Mouse (Mus musculus): ENCODE measurements around the gene Exoc2.

The Exoc2 gene

GRCm38 (mm10) chr13:30776021-30776420 lies 197.9 kb downstream of the Exoc2 start:
- Histone ChIP-seq H3K27me3 (ENCODE audit: control insufficient read depth, insufficient read depth, low read length, poor library complexity, severe bottlenecking) (no peaks in the 10 kb centered on the region), H3K36me3 (ENCODE audit: control insufficient read depth, insufficient read depth, low read length, poor library complexity, severe bottlenecking) (no peaks in the 10 kb centered on the region)
- DNase-seq (ENCODE audit: low read depth, low spot score) = no peak

GRCm38 (mm10) chr13:30767477-30768127 lies 206.3 kb downstream of the Exoc2 start:
- H3K27me3 ChIP-seq (ENCODE audit: control insufficient read depth, insufficient read depth, low read length, poor library complexity, severe bottlenecking) = no peaks in the 10 kb centered on the region
- no peak for DNase-seq (ENCODE audit: low read depth, low spot score)
- H3K36me3 ChIP-seq (ENCODE audit: control insufficient read depth, insufficient read depth, low read length, poor library complexity, severe bottlenecking) = peaks cover 17% of the 10 kb centered on the region

GRCm38 (mm10) chr13:30766636-30767476 lies 207.0 kb downstream of the Exoc2 start:
- Histone ChIP-seq H3K36me3 (ENCODE audit: control insufficient read depth, insufficient read depth, low read length, poor library complexity, severe bottlenecking) (peaks cover 20% of the 10 kb centered on the region), H3K27me3 (ENCODE audit: control insufficient read depth, insufficient read depth, low read length, poor library complexity, severe bottlenecking) (no peaks in the 10 kb centered on the region)
- peak; percentile 80 for DNase-seq (ENCODE audit: low read depth, low spot score)

GRCm38 (mm10) chr13:30765906-30766305 lies 208.0 kb downstream of the Exoc2 start:
- Histone ChIP-seq H3K27me3 (ENCODE audit: control insufficient read depth, insufficient read depth, low read length, poor library complexity, severe bottlenecking) (no peaks in the 10 kb centered on the region), H3K36me3 (ENCODE audit: control insufficient read depth, insufficient read depth, low read length, poor library complexity, severe bottlenecking) (peaks cover 22% of the 10 kb centered on the region)
- DNase-seq (ENCODE audit: low read depth, low spot score) = peak; percentile 35

GRCm38 (mm10) chr13:30764014-30764740 lies 209.7 kb downstream of the Exoc2 start:
- H3K36me3 ChIP-seq (ENCODE audit: control insufficient read depth, insufficient read depth, low read length, poor library complexity, severe bottlenecking) = peaks cover 30% of the 10 kb centered on the region
- no peaks in the 10 kb centered on the region for H3K27me3 ChIP-seq (ENCODE audit: control insufficient read depth, insufficient read depth, low read length, poor library complexity, severe bottlenecking)
- peak; percentile 95 for DNase-seq (ENCODE audit: low read depth, low spot score)

Measured in splenic B cell, adult 2 months (primary cell).